Mouse (Mus musculus): Measurements from ENCODE around the gene Hdac7.

- TF ChIP-seq CTCF (IDR thresholded peaks at IDR 0.05; ENCODE audit: low read depth) = no peak
- no peak for TF ChIP-seq EP300 (IDR thresholded peaks at IDR 0.05; ENCODE audit: low read depth)
Measured at GRCm38 (mm10) chr15:97830788-97831241, 13.5 kb downstream of the Hdac7 start.

All from liver, postnatal 0 days (tissue).